Mouse (Mus musculus): ENCODE results near the gene Rpa2. TPM values are rescaled to one million over a fixed set of nuclear protein-coding genes. Genes with fewer than 3 reads are reported as not detected.
"Not testable (repeated sequence)": the region's sequence is repeated elsewhere in the genome, so short reads cannot be mapped to it uniquely, and the experiment has no call there.

Rpa2 gene
- polyA plus RNA-seq (2015; fragmentation: Nextera tagmentation; extraction: Ambion mirVana) = 97.9 and 103 TPM in 2 replicates

DNA sequence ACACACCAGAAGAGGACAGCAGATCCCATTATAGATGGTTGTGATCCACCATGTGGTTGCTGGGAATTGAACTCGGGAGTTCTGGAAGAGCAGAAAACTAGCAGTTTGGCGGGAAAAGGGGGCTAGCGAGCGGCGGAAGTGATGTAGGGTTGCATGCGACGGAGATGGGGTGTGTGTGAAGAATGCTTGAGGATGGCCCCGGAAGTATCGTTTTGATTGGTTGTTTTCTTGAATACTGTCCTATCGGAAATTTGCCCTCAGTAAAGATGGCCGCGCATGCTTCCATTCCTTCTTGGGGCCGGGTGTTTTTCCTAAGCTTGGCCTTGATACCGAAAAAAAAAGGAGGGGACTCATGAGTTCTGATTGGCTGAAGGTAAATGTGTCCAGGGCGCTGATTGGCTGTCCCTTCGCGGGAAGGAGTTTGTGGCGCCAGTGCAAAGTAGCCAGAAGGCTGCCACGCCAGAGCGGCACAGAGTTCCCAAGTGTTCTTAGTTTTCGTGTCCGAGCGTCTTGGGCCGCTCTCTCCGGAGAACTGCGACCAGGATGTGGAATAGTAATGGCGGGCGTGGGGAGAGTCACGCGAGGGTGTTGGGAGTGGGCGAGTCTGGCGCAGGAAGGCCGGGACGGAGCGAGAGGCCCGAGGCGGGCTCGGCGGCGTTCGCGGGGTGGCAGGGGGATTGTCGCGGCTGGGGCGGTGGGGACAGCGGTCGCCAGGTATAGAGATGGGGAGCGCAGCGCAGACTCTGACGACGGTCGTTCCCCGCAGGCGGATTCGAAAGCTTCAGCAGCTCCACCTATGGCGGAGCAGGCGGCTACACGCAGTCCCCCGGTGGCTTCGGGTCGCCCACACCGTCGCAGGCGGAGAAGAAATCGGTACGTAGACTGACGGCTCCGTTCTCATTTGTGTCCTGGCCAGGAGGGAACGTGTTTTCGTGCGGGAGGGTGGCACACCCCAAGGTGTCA lies at the start of gene Rpa2:
Gene Rpa2, plus strand, starts transcription at position 419 of the 963 bp plus-strand sequence.
- H3K4me1 ChIP-seq (replicated peaks; ENCODE audit: control insufficient read depth, insufficient read depth, low read length) = peaks cover 7% of the 10 kb centered on the region
- no peaks in the 10 kb centered on the region for H3K27me3 ChIP-seq (ENCODE audit: control insufficient read depth, insufficient read depth, low read depth, low read length)
- peak within 1 kb of the TSS; percentile 68 for H3K4me2 ChIP-seq (ENCODE audit: low read depth, low read length)
- H3K27ac ChIP-seq (ENCODE audit: low read length) = peak within 1 kb of the TSS; percentile 75
- H3K4me3 ChIP-seq (ENCODE audit: low read length) = peak within 1 kb of the TSS; percentile 90
- H3K9ac ChIP-seq (ENCODE audit: low read length) = peak within 1 kb of the TSS; percentile 90
- peak; percentile 98 for ATAC-seq (ENCODE audit: low read depth)
- WGBS = under 1% methylated on average over 70 of the region's 71 CpGs
- no peaks in the 10 kb centered on the region for H3K9me3 ChIP-seq (ENCODE audit: control insufficient read depth, low read length)
- peaks cover 21% of the 10 kb centered on the region for H3K36me3 ChIP-seq (ENCODE audit: control insufficient read depth, insufficient read depth, low read length)

DNA sequence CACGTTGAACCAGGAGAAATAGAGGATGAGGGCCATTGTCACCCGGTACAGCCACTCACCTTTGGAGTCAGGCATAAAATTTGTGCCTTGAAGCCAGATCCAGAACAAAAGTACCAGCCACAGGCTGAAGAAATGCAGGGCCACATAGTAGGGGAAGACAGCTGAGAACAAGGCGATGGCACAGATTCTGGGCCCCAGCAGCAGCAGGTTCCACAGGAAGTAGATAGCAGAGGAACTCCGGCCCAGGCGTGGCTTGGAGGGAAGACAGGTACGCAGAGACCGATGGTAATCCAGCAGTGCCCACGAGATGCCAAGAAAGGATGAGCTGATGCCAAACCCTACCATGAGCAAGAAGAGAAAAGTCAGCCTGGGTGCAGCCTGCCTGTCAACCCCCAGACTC lies 39.9 kb upstream of the Rpa2 start:
- H3K27ac ChIP-seq (ENCODE audit: low read length) = no peak overlapping the region
- peaks cover 5% of the 10 kb centered on the region for H3K4me1 ChIP-seq (replicated peaks; ENCODE audit: control insufficient read depth, insufficient read depth, low read length)
- H3K4me2 ChIP-seq (ENCODE audit: low read depth, low read length) = no peak overlapping the region
- H3K9me3 ChIP-seq (ENCODE audit: control insufficient read depth, low read length) = no peaks in the 10 kb centered on the region
- no peak for ATAC-seq (ENCODE audit: low read depth)
- no peak overlapping the region for H3K9ac ChIP-seq (ENCODE audit: low read length)
- no peak overlapping the region for H3K4me3 ChIP-seq (ENCODE audit: low read length)
- 86% methylated on average over 8 of the region's 8 CpGs for WGBS
- H3K36me3 ChIP-seq (ENCODE audit: control insufficient read depth, insufficient read depth, low read length) = no peaks in the 10 kb centered on the region; the same call in 1 of the 2 replicates
- no peaks in the 10 kb centered on the region for H3K27me3 ChIP-seq (ENCODE audit: control insufficient read depth, insufficient read depth, low read depth, low read length)

DNA sequence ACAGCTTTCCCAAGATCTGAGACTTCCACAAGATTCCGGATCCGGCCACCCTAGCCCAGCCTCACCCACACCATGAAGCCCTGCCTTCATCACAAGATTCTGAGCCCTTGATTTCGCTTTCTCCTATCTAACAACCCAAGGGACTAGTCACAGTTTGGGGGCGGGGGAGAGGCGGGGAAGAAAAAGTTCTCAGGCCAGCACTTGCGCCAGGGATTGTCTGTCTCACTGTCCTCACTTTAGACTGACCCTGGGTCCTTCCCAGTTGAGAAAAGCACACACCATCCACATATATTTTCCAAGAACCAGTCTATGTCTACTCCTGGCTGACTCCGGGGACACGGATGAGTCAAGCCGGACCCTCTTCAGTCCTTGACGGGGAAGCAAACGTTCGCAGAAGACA lies 36.5 kb upstream of the Rpa2 start:
- H3K9ac ChIP-seq (ENCODE audit: low read length) = peak overlapping the region; percentile 71
- H3K27ac ChIP-seq (ENCODE audit: low read length) = no peak overlapping the region
- WGBS = 40% methylated on average over 12 of the region's 12 CpGs

DNA sequence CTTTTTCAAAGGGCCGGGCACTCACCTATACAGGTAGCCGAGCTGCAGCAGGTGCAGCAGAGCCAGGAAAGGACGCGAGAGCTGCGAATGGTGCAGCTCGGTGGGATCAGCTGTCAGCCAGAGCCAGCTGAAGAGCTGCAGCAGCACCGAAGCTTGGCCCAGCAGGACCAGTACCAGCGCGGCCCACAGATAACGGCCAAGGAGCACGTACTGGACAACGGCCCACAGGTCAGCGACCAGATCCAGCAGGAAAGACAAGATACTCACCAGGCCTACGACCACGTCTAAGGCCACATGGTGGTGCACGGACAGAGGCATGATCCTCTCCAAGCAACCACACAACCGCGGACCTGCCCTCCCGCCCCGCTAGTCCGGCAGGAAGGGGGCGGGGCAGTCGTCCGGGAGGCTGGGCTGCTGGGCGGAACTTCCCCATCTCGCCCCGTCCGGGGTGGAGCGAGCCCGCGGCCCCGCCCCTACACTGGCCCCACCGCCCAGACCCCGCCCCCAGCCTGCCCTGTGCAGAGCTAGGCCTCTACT lies 35.9 kb upstream of the Rpa2 start, which contains the start of gene Xkr8:
Gene Xkr8, minus strand, starts transcription at position 399 of the 537 bp plus-strand sequence.
- 2% methylated on average over 34 of the region's 34 CpGs for WGBS
- Histone ChIP-seq H3K4me1 (replicated peaks; ENCODE audit: control insufficient read depth, insufficient read depth, low read length) (peaks cover 5% of the 10 kb centered on the region), H3K9ac (ENCODE audit: low read length) (peak within 1 kb of the TSS; percentile 71), H3K36me3 (ENCODE audit: control insufficient read depth, insufficient read depth, low read length) (no peaks in the 10 kb centered on the region), H3K27ac (ENCODE audit: low read length) (peak within 1 kb of the TSS; percentile 37; the same call in 1 of the 2 replicates), H3K27me3 (ENCODE audit: control insufficient read depth, insufficient read depth, low read depth, low read length) (no peaks in the 10 kb centered on the region), H3K9me3 (ENCODE audit: control insufficient read depth, low read length) (no peaks in the 10 kb centered on the region), H3K4me3 (ENCODE audit: low read length) (peak within 1 kb of the TSS; percentile 69), H3K4me2 (ENCODE audit: low read depth, low read length) (peak within 1 kb of the TSS; percentile 84)
- peak; percentile 99 for ATAC-seq (ENCODE audit: low read depth)

More for the DNA sequence above, 36.5 kb upstream of the Rpa2 start:
- H3K9me3 ChIP-seq (ENCODE audit: control insufficient read depth, low read length) = no peaks in the 10 kb centered on the region
- peak overlapping the region; percentile 84 for H3K4me2 ChIP-seq (ENCODE audit: low read depth, low read length)
- H3K4me1 ChIP-seq (replicated peaks; ENCODE audit: control insufficient read depth, insufficient read depth, low read length) = peaks cover 5% of the 10 kb centered on the region
- no peak for ATAC-seq (ENCODE audit: low read depth)
- H3K36me3 ChIP-seq (ENCODE audit: control insufficient read depth, insufficient read depth, low read length) = no peaks in the 10 kb centered on the region
- no peaks in the 10 kb centered on the region for H3K27me3 ChIP-seq (ENCODE audit: control insufficient read depth, insufficient read depth, low read depth, low read length)
- H3K4me3 ChIP-seq (ENCODE audit: low read length) = peak overlapping the region; percentile 69

DNA sequence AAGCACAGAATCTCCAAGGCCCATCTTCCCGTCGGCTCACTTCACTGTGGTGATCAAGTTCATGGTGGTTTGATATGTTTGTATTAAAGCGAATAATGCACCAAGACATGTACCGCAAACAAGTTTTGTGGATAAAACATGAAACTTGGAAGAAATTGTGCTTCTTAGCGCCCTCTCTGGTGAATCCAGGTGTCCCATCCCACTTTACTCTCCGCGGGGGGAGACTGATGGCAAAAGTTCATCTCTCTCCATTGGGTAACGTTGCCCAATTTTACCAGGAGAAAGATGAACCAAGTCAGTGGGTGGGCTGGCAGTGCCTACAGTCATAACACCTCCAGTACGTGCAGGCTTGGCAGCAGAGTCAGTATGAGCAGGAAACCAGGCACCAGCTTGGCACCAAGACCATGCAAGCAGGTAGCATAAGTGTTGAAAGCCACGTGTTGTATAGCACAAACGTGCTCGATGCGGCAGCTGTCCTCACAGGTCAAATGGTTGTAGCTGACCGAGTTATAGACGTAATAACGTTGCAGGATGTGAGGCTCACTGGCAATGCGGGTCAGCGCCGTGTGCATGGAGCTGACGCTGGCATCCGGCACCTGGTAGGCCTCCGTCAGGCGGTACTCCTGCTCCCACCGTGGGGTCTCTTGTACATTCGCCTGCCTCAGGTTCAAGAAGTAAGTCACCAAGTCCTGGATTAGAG lies 34.9 kb upstream of the Rpa2 start:
- no peaks in the 10 kb centered on the region for H3K36me3 ChIP-seq (ENCODE audit: control insufficient read depth, insufficient read depth, low read length)
- H3K4me3 ChIP-seq (ENCODE audit: low read length) = no peak overlapping the region
- no peak for ATAC-seq (ENCODE audit: low read depth)
- no peaks in the 10 kb centered on the region for H3K9me3 ChIP-seq (ENCODE audit: control insufficient read depth, low read length)
- H3K27me3 ChIP-seq (ENCODE audit: control insufficient read depth, insufficient read depth, low read depth, low read length) = no peaks in the 10 kb centered on the region
- H3K4me2 ChIP-seq (ENCODE audit: low read depth, low read length) = no peak overlapping the region
- H3K4me1 ChIP-seq (replicated peaks; ENCODE audit: control insufficient read depth, insufficient read depth, low read length) = peaks cover 5% of the 10 kb centered on the region
- H3K27ac ChIP-seq (ENCODE audit: low read length) = no peak overlapping the region
- WGBS = 91% methylated on average over 25 of the region's 25 CpGs
- no peak overlapping the region for H3K9ac ChIP-seq (ENCODE audit: low read length)

DNA sequence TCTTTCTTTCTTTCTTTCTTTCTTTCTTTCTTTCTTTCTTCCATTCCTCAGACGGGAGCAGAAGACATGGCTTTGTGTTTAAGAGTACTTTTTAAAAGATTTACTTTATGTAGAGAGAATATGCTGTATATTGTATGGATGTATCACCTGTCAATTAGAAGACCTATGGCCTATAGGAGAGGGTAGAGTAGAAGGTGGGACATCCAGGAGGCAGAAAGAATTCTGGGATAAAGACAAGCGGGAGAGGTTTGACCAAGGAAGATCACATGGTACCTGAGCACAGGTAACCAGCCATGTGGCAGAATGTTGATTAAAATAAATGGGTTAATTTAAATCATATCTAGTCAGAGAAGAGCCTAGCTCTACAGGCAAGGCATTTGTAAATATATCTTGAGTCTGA lies 33.4 kb upstream of the Rpa2 start:
- 84% methylated on average over 2 of the region's 2 CpGs for WGBS
- Histone ChIP-seq H3K4me1 (replicated peaks; ENCODE audit: control insufficient read depth, insufficient read depth, low read length) (peaks cover 5% of the 10 kb centered on the region), H3K9ac (ENCODE audit: low read length) (no peak overlapping the region), H3K27me3 (ENCODE audit: control insufficient read depth, insufficient read depth, low read depth, low read length) (no peaks in the 10 kb centered on the region), H3K9me3 (ENCODE audit: control insufficient read depth, low read length) (no peaks in the 10 kb centered on the region), H3K36me3 (ENCODE audit: control insufficient read depth, insufficient read depth, low read length) (no peaks in the 10 kb centered on the region), H3K4me2 (ENCODE audit: low read depth, low read length) (no peak overlapping the region), H3K4me3 (ENCODE audit: low read length) (no peak overlapping the region), H3K27ac (ENCODE audit: low read length) (no peak overlapping the region)
- no peak for ATAC-seq (ENCODE audit: low read depth)

DNA sequence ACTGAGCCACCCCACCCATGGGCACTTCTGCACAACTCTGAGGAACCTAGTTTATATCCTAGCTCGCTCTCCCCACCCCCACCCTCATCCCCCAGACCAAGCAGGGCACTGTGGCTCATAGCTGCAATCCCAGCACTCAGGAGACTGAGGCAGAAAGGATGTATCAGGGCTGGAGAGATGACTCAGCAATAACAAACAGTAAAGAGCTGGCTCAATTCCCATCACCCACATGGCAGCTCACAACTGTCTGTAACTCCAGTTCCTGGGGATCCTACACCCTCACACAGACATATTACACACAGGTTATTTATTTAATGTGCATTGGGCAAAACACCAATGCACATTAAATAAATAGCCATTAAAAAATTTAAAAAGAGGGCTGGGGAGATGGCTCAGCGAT lies 32.7 kb upstream of the Rpa2 start:
- no peaks in the 10 kb centered on the region for H3K36me3 ChIP-seq (ENCODE audit: control insufficient read depth, insufficient read depth, low read length)
- ATAC-seq (ENCODE audit: low read depth) = no peak
- H3K4me3 ChIP-seq (ENCODE audit: low read length) = no peak overlapping the region
- WGBS = 64% methylated on average over 2 of the region's 2 CpGs
- H3K4me2 ChIP-seq (ENCODE audit: low read depth, low read length) = no peak overlapping the region
- no peaks in the 10 kb centered on the region for H3K27me3 ChIP-seq (ENCODE audit: control insufficient read depth, insufficient read depth, low read depth, low read length)
- H3K27ac ChIP-seq (ENCODE audit: low read length) = no peak overlapping the region
- H3K4me1 ChIP-seq (replicated peaks; ENCODE audit: control insufficient read depth, insufficient read depth, low read length) = peaks cover 5% of the 10 kb centered on the region
- H3K9ac ChIP-seq (ENCODE audit: low read length) = no peak overlapping the region
- no peaks in the 10 kb centered on the region for H3K9me3 ChIP-seq (ENCODE audit: control insufficient read depth, low read length)

DNA sequence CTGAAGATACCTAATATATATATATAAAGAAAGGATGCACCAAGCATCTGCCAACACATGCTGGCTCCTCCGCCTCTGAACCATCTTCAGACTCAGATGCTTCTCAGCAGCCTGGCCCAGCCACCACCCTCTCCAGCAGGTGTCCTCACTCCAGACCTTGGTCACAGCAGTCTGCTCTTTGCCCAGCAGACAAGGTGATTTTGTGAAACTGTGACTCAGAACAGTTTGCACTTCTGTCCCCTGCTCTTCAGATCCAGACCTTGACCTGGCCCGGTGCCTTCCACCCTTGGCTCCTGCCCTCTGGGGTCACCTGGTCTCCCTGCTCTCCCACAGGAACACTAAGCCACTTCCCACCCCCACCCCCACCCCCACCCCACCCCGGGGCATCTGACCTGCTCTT lies 32.2 kb upstream of the Rpa2 start:
- H3K4me2 ChIP-seq (ENCODE audit: low read depth, low read length) = no peak overlapping the region
- WGBS = 45% methylated on average over 3 of the region's 3 CpGs

DNA sequence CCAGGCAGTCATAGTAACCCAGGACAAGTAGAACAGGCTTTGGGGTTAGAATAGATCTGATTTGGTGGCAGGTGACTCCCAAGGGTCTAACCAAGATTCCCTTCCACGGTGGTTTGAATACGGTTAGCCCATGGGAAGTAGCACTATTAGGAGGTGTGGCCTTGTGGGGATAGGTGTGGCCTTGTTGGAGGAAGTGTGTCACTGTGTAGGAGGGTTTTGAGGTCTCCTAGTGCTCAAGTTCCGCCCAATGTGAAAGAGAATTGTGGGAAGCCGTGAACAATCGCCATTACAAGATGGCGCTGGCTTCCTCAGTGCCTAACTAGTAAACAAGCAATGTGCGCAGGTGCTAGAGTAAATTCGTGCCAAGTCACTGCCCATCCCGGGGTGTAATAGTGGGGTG lies 31.0 kb upstream of the Rpa2 start:
- not testable (repeated sequence) for ATAC-seq (ENCODE audit: low read depth); H3K36me3 ChIP-seq (ENCODE audit: control insufficient read depth, insufficient read depth, low read length); H3K9me3 ChIP-seq (ENCODE audit: control insufficient read depth, low read length); H3K27me3 ChIP-seq (ENCODE audit: control insufficient read depth, insufficient read depth, low read depth, low read length); H3K9ac ChIP-seq (ENCODE audit: low read length); H3K4me3 ChIP-seq (ENCODE audit: low read length); H3K4me1 ChIP-seq (replicated peaks; ENCODE audit: control insufficient read depth, insufficient read depth, low read length); H3K27ac ChIP-seq (ENCODE audit: low read length); H3K4me2 ChIP-seq (ENCODE audit: low read depth, low read length)
- 85% methylated on average over 9 of the region's 9 CpGs for WGBS

More for the DNA sequence above, 32.2 kb upstream of the Rpa2 start:
- Histone ChIP-seq H3K4me3 (ENCODE audit: low read length) (no peak overlapping the region), H3K9ac (ENCODE audit: low read length) (no peak overlapping the region), H3K36me3 (ENCODE audit: control insufficient read depth, insufficient read depth, low read length) (no peaks in the 10 kb centered on the region), H3K27ac (ENCODE audit: low read length) (no peak overlapping the region), H3K9me3 (ENCODE audit: control insufficient read depth, low read length) (no peaks in the 10 kb centered on the region), H3K27me3 (ENCODE audit: control insufficient read depth, insufficient read depth, low read depth, low read length) (no peaks in the 10 kb centered on the region), H3K4me1 (replicated peaks; ENCODE audit: control insufficient read depth, insufficient read depth, low read length) (peaks cover 5% of the 10 kb centered on the region)
- no peak for ATAC-seq (ENCODE audit: low read depth)
